Mouse (Mus musculus) limb, embryonic 11.5 days (tissue): ENCODE data around the gene Psmb2. TPM values are rescaled to one million over a fixed set of nuclear protein-coding genes. Genes with fewer than 3 reads are reported as not detected.

ENCODE experiments used
- ATAC-seq: fragments of 200-750 bp; cut with Nextera tagmentation; 2 replicates; pipeline ENCODE4 v1.8.0; 2017; ENCODE audit warnings: low read depth; ENCODE audit not compliant: insufficient number of reproducible peaks, low FRiP score, low TSS enrichment
- DNase-seq: peaks from one replicate; pipeline ENCODE4 v3.0.0-alpha.2; 2015; ENCODE audit warnings: low spot score
- H3K27ac ChIP-seq: fragments of 300-500 bp; sonication (generic); replicated peaks from 2 replicates; pipeline ENCODE4 v1.5.1; 2014; ENCODE audit warnings: low read depth, mild to moderate bottlenecking, low read length
- H3K27me3 ChIP-seq: fragments of 300-500 bp; sonication (generic); 2 replicates; pipeline ENCODE4 v1.6.1; 2014; ENCODE audit warnings: mild to moderate bottlenecking, low read length, mixed read lengths; ENCODE audit not compliant: control insufficient read depth, insufficient read depth
- H3K36me3 ChIP-seq: fragments of 300-500 bp; sonication (generic); 2 replicates; pipeline ENCODE4 v1.6.1; 2014; ENCODE audit warnings: mild to moderate bottlenecking, low read length, moderate library complexity, mixed read lengths; ENCODE audit not compliant: control insufficient read depth, insufficient read depth
- H3K4me1 ChIP-seq: fragments of 300-500 bp; sonication (generic); 2 replicates; pipeline ENCODE4 v1.6.1; 2014; ENCODE audit warnings: low read length, mixed read lengths; ENCODE audit not compliant: control insufficient read depth, insufficient read depth
- H3K4me2 ChIP-seq: fragments of 300-500 bp; sonication (generic); 2 replicates; pipeline ENCODE4 v1.6.1; 2014; ENCODE audit warnings: low read depth, mild to moderate bottlenecking, moderate library complexity; ENCODE audit not compliant: severe bottlenecking
- H3K4me3 ChIP-seq: fragments of 300-500 bp; sonication (generic); 2 replicates; pipeline ENCODE4 v1.5.1; 2014; ENCODE audit warnings: low read depth, low read length
- H3K9ac ChIP-seq: fragments of 300-500 bp; sonication (generic); 2 replicates; pipeline ENCODE4 v1.6.1; 2014; ENCODE audit warnings: mild to moderate bottlenecking, low read length
- H3K9me3 ChIP-seq: fragments of 300-500 bp; sonication (generic); 2 replicates; pipeline ENCODE4 v1.6.1; 2016; ENCODE audit warnings: low read length; ENCODE audit not compliant: control insufficient read depth
- WGBS: fragments of 180-500 bp; shearing (Covaris S2); extraction: QIAGEN DNeasy Blood & Tissue Kit; methylation state at CpG from one replicate; pipeline ENCODE4 v1.1.7; 2014; 5-methylcytosine and 5-hydroxymethylcytosine counted together
- polyA plus RNA-seq: library from polyadenylated mRNA; unstranded; fragments of >200 nt; fragmentation: Nextera tagmentation; extraction: Ambion mirVana; gene quantifications from 2 replicates; pipeline ENCODE4 v1.2.1, GENCODE M21; 2014

Psmb2 gene
- polyA plus RNA-seq, 1 experiment from 2014 or later, result 572 TPM

DNA sequence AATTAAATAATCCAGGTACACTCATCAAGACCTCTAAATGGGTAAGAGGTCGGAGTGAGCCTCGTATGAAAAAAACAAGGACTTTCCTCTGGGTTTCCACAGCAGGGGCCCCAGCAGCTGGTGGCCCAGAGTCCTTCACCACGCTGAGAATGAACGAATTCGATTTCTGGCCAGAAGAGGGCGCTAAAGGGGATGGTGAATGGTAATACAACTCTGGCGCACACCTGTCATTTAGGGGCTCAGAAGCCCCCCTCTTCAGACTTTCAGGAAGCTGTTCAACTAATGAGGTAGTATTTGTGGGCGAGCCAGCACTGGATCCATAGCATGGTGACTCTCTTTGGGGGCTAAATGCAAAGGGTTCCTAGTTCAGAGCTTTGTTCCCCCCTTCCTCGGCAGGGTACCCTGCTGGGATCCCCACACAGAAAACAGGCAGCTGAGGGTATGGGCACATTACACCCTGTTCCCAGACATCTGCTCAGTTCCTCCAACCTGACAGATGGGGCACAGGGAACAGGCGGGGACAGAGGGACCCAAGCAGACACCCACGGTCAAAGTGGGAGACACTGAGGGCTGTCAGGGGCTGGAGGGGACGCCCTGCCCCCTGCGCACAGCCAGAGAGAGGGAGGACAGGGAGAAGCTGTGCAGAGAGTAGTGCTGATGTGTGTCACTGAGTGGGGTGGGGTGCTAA is 68.2 kb downstream of the Psmb2 start:
- Histone ChIP-seq H3K9ac (no peak overlapping the region), H3K4me1 (peaks cover 15% of the 10 kb centered on the region), H3K27me3 (no peaks in the 10 kb centered on the region), H3K4me2 (no peak overlapping the region), H3K4me3 (no peak overlapping the region), H3K27ac (no peak overlapping the region), H3K9me3 (no peaks in the 10 kb centered on the region), H3K36me3 (peaks cover 18% of the 10 kb centered on the region; the same call in 1 of the 2 replicates)
- ATAC-seq (no peak), DNase-seq (peak; percentile 77)
- WGBS, result 43% methylated on average over 13 of the region's 13 CpGs

DNA sequence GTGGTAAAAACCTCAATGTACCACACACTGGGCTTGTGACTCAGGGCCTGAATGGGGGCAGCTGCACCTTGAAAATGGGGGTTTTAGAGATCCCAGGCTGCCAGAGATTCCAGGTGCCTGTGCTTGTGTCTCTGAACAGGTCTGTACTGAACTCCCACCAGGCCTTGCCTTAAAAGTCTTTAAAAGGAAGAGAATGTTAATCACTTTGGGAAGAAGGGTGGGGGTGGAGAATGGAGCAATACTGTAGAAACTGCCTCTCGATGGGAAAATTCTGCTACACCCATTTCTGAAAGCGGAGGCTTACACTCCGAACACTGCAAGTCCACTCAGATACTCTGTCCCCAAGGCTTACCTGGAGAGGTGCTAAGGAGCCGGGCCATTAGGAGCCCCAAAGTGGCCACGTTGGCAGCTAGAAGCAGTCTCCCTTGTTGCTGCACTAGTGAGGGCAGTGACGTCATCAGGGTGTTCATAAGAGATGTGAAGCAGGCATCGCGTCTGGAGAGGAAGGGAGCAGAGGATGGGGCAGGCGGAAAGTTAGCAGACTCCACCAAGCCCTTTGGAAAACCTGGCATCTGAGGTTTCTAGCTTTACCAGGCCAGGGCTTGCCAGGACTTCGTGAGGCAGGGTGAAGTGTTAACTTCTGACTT is 68.9 kb downstream of the Psmb2 start:
- H3K36me3 ChIP-seq, result peaks cover 18% of the 10 kb centered on the region; the same call in 1 of the 2 replicates

DNA sequence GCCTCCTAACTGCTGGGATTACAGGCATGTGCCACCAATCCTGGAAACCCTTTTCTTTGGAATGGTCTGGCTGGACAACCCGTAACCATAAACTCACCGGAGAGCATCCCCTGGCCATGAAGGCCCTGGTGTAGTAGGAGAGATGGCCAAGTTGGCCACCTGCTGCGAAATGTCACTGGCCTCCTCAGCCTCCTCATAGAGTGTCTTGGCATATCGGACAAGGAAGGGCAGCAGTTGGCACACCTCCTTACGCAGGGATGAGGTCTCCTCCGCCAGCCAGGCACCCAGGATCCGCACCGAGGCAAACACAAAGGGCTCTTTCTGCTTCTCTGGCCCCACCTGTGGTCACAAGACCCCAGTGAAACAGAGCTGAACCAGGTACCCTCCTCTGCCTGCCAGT is 71.0 kb downstream of the Psmb2 start:
- Histone ChIP-seq H3K4me2 (no peak overlapping the region), H3K27me3 (no peaks in the 10 kb centered on the region), H3K4me1 (peaks cover 24% of the 10 kb centered on the region), H3K36me3 (peaks cover 18% of the 10 kb centered on the region; the same call in 1 of the 2 replicates), H3K9ac (no peak overlapping the region), H3K9me3 (no peaks in the 10 kb centered on the region), H3K4me3 (no peak overlapping the region), H3K27ac (no peak overlapping the region)
- 99% methylated on average over 8 of the region's 8 CpGs for WGBS
- ATAC-seq (no peak), DNase-seq (no peak)

More for the DNA sequence above, 68.9 kb downstream of the Psmb2 start:
- 82% methylated on average over 10 of the region's 10 CpGs for WGBS
- DNase-seq, result no peak
- Histone ChIP-seq H3K4me2 (no peak overlapping the region), H3K4me3 (no peak overlapping the region), H3K9me3 (no peaks in the 10 kb centered on the region), H3K27me3 (no peaks in the 10 kb centered on the region), H3K4me1 (peaks cover 15% of the 10 kb centered on the region), H3K27ac (no peak overlapping the region), H3K9ac (no peak overlapping the region)
- ATAC-seq, result no peak

DNA sequence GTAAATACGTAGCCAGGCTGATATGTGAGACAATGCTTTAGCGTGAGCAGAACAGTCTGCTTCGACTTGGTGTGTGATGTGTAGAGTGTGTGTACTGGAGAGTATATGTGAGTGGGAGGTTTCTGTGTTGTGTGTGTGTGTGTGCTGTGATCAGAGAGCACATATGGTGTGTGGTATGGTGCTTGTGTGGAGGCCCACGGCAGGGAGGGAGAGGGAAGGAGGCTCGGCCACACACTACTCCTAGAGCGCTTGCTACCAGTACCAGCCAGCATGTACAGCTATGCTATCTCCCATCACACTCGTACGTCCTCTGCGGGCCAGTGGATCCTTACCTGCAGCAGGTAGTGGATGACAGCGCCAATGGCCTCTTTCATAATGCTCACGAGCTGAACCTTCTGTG is 72.1 kb downstream of the Psmb2 start:
- Histone ChIP-seq H3K27me3 (no peaks in the 10 kb centered on the region), H3K4me1 (peaks cover 15% of the 10 kb centered on the region), H3K9me3 (no peaks in the 10 kb centered on the region), H3K36me3 (peaks cover 18% of the 10 kb centered on the region; the same call in 1 of the 2 replicates), H3K27ac (no peak overlapping the region), H3K4me3 (no peak overlapping the region), H3K9ac (no peak overlapping the region; the same call in 1 of the 2 replicates), H3K4me2 (no peak overlapping the region)
- ATAC-seq (no peak), DNase-seq (no peak)
- WGBS, result 91% methylated on average over 11 of the region's 11 CpGs

DNA sequence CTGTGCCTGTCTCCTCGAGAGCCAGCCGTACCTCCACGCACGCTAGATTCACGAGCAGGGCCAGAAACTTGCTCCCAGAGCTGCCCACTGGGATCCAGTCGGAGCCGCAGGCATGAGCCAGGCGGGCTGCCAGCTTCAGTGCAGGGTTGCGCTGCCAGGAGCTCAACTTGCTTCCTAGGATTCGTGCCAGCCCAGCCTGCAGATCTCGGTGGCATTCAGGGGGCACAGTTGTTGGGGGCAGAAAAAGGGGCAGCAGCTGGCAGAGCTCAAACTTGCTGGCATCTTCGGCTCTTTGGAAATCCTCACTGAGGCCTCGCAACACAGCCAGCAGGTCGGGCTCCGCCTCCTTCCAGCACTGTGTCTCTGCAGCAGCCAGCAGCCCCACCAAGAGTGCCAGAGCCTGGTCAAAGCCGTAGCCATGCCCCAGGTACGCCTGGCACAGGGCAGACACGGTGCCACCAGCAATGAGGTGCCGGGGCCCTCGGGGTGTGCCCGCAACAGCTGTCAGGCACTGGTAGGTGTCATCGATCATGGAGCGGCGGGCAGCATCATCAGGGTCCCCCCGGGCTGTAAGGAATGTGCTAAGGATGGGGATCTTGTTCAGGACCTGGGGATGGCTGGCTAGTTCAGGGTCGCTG is 72.7 kb downstream of the Psmb2 start:
- ATAC-seq, result no peak

DNA sequence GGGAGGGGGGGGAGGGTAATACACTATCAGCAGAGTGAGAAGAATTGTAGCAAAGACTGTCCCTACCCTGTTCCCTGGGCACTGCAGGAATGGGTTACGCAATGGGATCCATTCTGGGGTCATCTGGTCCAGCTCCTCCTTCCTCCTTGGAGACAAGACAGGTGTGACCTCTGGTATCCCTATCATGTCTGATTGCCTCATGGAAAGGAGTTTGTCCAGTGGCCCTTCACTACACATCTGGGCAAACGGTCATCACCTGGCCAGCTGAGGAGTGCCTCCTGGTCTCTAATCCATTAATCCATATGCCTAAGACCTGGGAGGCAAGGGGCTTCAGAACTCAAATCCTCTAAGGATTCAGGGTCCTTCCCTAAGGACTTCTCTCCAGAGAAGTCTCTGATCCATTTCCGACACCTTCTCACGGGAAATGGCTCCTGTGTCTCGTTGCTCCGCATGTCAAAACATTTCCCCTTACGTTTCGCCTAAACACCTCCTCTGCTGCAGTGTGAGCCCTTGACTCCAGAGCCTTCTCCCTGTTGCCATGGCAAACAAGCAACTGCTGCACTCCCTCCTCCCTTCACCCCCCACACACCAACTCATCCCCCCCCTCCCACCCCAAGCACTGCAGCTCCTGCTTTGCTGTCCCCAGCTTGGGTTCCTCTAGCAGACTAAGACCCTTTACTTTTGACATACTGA is 73.6 kb downstream of the Psmb2 start:
- no peak overlapping the region for H3K4me3 ChIP-seq
- 77% methylated on average over 8 of the region's 8 CpGs for WGBS
- ATAC-seq (no peak), DNase-seq (no peak)
- H3K27ac ChIP-seq, result no peak overlapping the region
- H3K9me3 ChIP-seq, result no peaks in the 10 kb centered on the region
- no peaks in the 10 kb centered on the region for H3K27me3 ChIP-seq
- H3K4me2 ChIP-seq, result no peak overlapping the region
- peaks cover 15% of the 10 kb centered on the region for H3K4me1 ChIP-seq
- no peak overlapping the region for H3K9ac ChIP-seq
- peaks cover 12% of the 10 kb centered on the region; the same call in 1 of the 2 replicates for H3K36me3 ChIP-seq

More for the DNA sequence above, 72.7 kb downstream of the Psmb2 start:
- Histone ChIP-seq H3K4me1 (peaks cover 15% of the 10 kb centered on the region), H3K4me2 (no peak overlapping the region), H3K27me3 (no peaks in the 10 kb centered on the region), H3K9ac (no peak overlapping the region; the same call in 1 of the 2 replicates), H3K36me3 (peaks cover 14% of the 10 kb centered on the region; the same call in 1 of the 2 replicates), H3K27ac (no peak overlapping the region), H3K9me3 (no peaks in the 10 kb centered on the region), H3K4me3 (no peak overlapping the region)
- WGBS, result 91% methylated on average over 26 of the region's 26 CpGs
- no peak for DNase-seq

DNA sequence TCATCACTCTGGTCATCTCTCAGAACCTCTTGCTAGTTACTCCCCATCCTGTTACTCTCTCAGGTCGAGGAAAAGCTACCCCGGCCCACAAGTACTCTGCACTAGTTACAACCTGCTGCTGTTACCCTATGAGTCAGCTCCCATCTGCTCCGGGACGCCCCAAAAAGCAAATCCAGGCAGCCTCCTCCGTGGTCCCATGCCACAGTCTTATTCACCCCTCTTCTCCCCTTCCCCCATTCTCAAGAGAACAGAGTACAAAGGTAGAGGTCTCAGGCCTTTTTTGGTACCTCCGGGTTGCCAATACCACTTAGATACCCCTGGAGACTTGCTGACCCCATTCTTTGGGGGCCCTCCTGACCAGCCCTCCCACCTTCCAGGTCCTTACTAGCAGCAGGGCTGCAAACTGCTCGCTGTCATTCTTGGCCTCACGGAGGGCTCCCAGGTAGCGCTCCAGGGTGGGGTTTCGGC is 74.2 kb downstream of the Psmb2 start:
- Histone ChIP-seq H3K9me3 (no peaks in the 10 kb centered on the region), H3K36me3 (peaks cover 11% of the 10 kb centered on the region; the same call in 1 of the 2 replicates), H3K4me3 (peak overlapping the region; percentile 84), H3K27ac (no peak overlapping the region), H3K27me3 (no peaks in the 10 kb centered on the region), H3K4me1 (peaks cover 15% of the 10 kb centered on the region), H3K9ac (peak overlapping the region; percentile 27; the same call in 1 of the 2 replicates), H3K4me2 (peak overlapping the region; percentile 88)
- no peak for DNase-seq
- WGBS, result 59% methylated on average over 10 of the region's 10 CpGs
- ATAC-seq, result no peak
